Mouse (Mus musculus): Measurements from ENCODE around the gene Slc22a14.
A peak's percentile ranks its signal among the peaks of the same experiment; 100 is the strongest.

Slc22a14 gene

DNA sequence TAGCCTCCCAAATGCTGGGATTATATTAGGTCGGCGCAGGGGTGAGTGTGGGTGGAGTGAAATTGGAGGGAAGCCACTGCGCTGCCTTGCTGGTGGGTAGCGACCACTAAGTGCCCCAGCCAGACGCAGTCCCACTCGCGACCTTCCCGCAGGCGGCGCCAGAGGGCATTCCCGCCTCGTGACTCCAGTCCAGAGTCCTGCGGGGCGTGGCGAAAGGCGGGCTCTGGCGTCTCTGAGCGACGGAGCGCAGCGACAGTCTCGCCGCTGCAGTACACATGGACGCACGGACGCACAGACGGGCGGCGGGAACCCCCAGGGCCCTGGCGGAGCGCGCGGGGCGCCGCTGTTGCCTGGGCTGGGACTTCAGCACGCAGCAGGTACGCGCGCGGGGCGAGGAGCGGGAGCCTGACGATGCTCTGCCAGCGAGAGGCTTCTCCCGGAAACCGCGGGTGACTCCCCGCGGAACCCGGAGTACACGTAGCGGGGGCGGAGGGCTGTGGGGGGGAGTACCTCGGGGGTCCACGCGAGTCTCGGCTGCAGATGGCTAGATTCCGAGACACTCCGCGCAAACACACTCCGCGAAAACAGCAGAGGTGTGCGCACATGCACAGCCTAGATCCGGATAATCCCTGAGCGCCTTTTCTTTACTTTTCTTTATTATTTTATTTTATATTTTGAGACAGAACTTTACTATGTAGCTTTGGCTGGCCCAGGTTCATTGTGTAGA is 7.9 kb downstream of the Slc22a14 start, which contains the start of gene Xylb:
TSS of gene Xylb (plus strand) at position 51 of the 727 bp plus-strand sequence.
- DNase-seq (ENCODE audit: low read depth, low spot score): peak; percentile 90

DNA sequence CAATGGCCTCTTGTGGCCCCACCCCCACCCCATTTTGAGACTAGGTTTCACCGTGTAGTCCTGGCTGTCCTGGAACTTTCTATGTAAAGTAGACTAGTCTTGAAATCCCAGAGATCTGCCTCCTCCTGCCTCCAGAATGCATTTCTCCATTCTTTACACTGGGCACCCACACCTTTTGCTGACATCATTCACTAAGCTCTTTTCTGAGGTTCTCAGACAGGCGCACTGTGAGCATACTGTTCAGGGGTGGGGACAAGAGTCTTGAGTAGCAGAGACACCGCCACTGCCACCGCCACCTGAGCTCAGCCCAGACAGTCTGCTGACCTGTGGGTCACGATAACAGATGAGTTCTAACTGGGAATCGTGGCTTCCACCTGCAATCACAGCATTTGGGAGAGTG is 9.4 kb downstream of the Slc22a14 start:
- DNase-seq (ENCODE audit: low read depth, low spot score): no peak

DNA sequence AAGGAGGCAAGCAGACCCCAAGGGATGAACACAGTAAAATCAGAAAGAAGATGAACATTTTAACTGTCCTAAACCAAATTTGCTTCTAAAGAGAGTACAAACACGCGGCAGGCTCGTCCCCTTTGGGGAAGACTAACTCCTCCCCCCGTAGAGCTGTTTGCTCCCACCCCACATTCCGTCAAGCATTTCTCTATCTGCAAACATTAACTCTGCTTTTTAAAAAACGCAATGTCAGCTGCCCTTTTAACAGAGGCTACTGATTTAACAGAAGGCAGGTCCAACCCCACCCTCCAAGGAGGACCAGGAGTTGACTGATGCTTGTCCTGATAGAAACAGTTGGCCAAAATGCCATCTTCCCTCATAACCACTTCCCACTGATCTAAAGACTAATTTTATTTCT is 11.4 kb downstream of the Slc22a14 start:
- DNase-seq (ENCODE audit: low read depth, low spot score): no peak

DNA sequence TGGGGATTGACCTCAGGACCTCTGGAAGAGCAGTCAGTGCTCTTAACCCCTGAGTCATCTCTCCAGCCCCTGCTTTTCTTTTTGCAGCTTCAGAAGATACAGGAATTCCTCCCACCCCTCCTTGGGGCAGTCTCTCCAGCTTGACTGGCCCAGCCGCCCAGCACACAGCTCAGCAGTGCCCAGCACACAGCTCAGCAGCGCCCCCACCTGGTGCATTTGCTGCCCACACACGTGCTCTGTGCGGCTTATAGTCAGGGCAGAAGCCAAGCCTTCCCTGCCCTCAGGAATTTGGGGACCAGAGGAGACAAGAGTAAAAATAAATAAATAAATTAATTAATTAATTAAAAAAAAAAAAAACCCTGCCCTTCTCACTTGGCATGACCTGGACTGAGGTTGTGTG is 13.3 kb downstream of the Slc22a14 start:
- peak; percentile 52 for DNase-seq (ENCODE audit: low read depth, low spot score)

DNA sequence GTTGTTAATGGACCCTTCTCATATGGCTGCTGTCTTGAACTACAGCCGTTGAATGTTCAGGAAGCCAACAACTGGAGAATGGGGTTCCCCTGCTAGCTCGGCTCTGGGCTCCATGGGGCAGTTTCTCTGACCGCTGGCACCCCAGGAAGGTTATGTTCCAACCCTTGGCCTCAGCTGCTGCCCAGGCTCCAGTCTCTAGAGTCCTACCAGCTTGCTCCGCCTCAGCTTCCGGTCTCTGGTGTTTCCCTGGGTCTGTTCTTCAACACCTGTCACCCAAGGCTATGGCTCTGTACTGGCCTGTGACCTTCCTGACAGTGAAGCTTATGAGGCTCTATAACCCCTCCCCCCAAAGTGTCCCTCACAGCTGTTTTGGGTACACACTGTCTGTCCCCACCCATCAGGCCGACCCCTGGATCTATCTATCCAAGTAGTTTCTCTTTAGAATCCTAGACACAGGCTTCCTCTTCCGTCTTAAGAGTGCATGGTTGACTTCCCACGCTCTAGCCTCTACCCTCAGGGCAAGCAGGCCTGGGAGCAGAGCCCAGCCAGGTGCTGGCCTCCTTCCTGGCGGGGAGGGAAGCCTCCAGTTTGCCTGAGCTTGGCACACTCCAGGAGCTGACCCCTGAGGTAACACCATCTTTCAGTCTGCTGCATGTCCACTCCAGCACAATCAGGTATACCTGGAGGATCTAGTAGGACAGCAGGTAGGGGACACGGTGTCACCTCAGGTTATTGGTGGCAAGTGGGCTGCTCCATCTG is 14.2 kb downstream of the Slc22a14 start:
- no peak for DNase-seq (ENCODE audit: low read depth, low spot score)

DNA sequence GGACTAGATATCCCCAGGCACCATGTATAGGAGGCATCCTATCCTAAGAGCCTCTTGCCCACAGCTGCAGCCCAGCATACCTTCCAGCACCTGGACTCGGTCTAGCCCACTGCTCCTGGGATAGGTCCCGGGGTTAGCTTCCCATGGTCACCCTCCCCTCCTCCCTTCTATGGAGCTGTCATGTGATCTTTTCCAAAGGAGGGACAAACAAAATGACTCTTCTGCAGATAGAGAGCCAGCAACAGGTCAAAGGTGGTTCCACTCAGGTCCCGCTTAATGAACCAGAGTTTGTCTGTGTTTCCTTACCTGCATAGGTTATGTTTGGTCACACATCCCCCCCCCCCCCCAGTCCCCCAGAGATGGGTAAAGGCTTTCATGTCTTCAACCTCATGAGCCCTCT is 14.8 kb downstream of the Slc22a14 start:
- DNase-seq (ENCODE audit: low read depth, low spot score): no peak

DNA sequence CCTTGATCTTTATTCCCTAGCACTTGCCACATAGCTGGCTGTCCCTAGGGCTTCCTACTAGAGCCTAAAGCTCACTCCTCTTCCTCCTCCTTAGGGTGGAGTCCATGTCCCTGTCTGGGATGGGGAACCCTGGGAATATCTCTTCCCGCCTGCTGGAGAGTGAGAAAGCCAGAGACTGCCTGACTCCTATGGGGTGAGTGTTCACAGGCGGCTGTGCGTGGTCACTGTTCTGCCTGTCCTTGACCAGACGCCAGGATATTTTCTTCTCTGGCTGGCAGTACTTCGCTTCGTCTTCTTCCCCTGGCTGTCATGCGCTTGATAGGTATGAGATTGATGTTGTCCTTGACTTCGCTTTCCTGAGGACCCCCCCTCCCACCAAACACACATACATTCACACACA is 19.0 kb downstream of the Slc22a14 start:
- DNase-seq (ENCODE audit: low read depth, low spot score): no peak

DNA sequence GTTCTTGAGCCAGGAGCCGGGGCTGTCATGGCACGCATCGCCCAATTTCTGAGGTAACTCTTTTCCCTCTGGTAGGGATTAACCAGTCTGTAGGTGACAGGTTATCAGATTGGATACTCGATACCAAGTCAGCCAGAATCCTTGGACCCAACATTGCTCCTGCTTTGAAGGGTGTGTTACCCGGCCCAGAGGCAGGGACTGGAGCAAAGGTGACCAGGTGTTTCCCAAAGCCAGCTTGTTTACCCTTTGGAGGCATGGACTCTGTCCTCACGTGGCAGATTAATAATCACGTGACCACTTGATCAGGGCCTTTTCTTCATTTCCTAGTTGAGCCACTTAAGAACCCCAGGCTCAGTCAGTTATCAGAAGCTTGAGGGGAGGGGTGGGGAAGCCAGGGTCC is 22.6 kb downstream of the Slc22a14 start:
- DNase-seq (ENCODE audit: low read depth, low spot score): no peak

DNA sequence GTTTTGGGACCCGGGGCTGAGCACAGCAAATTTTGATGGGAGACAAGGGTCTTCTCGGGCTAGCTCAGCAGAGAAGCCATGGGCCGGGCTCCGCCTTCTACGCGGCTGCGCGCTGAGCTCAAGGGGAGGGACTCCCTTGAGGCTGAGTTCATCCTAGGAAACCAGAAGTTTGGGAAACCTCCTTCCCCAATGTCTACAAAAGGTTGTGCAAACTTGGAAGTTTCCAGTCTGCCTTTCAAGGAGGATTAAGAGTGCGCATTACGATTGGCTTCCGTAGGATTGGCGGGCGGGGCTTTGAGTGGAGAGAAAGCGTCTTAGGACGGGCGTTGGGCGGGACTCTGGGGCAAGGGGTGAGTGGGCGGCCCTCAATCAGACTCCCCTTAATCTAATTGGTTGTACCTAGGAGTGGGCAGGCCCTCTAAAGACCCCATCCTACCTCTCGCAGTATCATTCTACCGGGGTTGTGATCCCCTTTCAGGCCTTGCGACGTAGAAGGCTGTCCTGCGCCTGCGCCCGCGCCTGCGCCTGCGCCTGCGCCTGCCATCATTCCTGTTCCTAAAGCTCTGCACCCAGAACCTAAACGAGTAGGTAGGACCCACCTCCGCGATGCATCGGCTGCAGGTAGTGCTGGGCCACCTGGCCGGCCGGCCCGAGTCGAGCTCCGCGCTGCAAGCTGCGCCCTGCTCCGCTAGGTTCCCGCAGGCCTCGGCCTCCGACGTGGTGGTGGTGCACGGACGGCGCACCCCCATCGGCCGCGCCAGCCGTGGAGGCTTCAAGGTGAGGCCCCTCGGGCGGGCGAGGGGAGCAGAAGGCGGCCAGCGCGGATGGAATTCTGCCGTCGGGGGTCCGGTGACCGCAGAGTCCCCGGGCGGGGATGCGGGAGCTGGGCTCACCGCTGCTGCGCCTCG is 24.2 kb downstream of the Slc22a14 start, which contains the start of gene Myd88:
TSS of gene Myd88 (minus strand) at position 503 of the 908 bp plus-strand sequence.
- DNase-seq (ENCODE audit: low read depth, low spot score): peak; percentile 96

DNA sequence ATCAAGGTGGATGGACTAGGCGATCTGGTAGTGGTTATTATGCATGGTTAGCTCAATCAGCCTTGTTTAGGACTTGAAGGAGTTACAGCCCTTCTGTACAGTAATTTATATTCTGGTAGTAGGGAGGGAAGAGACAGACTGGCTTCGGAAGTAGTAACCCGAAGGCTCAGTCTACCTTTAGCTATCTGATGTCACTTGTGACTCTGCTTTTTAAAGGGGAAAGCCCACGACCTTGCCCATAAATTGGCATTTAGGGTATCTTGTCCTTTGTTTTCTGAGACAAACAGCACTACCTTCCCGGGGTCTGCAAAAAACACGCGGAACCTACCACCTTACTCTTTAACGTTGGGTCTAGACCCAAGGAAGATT is 25.2 kb downstream of the Slc22a14 start:
- no peak for DNase-seq (ENCODE audit: low read depth, low spot score)

DNA sequence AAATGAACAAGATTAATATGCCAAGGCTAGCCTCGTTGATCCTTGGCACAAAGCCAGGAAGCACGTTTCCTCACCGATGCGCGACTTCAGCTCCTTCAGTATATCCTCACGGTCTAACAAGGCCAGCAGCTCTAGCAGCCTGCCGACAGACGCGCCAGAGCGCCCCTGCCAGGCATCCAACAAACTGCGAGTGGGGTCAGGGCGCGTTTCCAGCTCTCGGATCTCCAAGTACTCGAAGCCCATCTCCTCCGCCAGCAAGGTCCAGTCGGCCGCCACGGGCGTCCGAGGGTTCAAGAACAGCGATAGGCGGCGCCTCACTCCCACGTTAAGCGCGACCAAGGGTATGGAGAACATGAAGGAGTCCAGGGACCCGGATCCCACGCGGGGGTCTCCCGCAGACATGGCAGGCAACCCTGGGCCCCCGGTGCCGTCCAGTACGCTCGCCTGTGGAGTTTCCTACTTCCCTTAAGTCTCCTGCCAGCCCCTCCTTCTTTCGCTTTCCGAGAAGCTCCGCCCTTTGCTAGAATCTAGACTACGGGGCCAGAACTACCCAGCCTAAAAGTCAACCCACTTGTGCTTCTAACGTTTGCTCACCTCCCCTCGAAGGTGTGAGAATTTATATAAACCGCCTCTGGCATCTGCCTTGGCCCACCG is 25.7 kb downstream of the Slc22a14 start, which contains the start of gene Acaa1a:
TSS of gene Acaa1a (plus strand) at position 119 of the 654 bp plus-strand sequence.
- no peak for DNase-seq (ENCODE audit: low read depth, low spot score)

DNA sequence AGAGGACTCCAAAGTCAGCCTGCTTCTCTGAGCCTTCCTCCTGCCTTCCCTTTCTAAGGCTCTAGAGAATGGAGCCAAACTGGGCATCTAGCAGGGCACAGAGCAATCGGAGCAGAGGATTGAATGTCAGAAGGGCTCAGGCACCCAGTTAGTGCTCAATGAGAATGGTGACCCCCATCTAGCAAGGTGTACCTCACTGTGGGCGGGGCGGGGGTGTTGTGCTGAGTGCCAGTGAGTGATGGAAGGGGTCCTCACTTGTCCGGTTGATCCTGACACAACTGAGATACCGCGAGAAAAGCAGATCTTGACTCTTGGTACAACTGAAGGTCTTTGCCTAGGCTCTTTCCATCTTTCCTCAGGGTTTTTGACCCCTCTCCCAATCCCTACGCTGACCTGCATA is 26.2 kb downstream of the Slc22a14 start:
- no peak for DNase-seq (ENCODE audit: low read depth, low spot score)

DNA sequence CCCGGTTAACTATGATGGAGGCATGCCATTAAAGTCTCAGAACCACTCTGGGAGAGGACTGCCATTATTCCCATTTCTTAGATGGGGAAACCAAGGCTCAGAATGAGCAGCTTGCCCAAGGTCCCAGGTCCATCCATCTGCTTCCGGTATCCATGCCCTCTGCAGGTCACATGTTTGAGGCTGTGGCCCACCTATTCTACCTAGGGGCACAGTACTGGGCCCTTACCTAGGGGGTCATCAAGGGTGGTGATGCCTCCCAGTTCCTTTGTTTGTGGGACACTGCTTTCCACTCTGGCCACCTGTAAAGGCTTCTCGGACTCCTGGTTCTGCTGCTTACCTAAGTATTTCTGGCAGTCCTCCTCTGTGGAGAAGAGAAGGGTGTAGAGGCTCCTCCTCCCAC is 27.0 kb downstream of the Slc22a14 start:
- DNase-seq (ENCODE audit: low read depth, low spot score): no peak

DNA sequence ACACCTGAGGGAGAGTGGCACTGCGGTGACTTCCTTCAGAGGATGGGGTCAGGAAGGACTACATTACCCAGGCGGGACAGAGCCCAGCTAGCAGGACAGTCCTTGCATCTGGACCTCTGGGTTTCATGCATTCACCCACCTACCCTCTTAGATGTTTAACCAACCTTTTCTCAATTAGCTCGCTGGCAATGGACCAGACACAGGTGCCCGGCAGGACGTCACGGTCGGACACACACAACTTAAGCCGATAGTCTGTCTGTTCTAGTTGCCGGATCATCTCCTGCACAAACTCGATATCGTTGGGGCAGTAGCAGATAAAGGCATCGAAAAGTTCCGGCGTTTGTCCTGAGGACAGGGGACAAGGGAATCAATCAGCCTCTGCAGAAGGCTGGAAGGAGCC is 27.5 kb downstream of the Slc22a14 start:
- no peak for DNase-seq (ENCODE audit: low read depth, low spot score)

DNA sequence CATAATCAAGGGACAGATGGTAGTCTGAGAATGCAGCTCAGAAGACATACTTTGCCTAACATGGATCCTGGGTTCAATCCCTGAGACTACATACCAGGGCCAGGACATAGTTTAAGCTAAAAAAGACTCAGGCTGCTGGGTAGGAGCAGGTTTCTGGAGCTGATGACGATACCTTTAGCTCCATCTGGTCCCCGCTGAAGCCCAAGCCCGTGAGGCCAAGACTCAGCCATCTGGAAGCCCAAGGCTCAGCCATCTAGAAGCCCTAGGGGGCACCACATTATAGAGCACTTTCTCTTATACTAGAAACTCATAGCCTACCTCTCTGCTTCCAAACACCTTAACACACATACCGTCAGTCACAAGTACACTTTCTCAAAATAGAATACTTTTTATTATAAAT is 29.8 kb downstream of the Slc22a14 start:
- DNase-seq (ENCODE audit: low read depth, low spot score): no peak

DNA sequence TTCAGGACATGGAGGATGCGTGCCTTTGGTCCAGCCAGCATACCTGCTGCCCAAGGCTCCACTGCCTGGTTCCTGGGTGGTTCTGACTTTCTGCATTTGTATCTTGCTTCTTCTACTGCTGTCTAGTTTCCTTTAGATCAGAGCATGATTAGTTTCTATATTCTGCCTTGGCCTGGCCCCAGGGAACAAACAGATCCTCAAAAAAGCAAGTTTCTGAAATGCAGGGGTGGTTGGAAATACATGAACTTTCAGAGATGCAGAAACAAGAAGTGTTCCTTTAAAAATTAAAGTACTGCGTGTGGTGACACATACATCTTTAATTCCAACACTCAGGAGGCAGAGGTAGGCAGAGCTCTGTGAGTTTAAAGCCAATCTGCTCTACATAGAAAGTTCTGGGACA is 30.5 kb downstream of the Slc22a14 start:
- no peak for DNase-seq (ENCODE audit: low read depth, low spot score)

DNA sequence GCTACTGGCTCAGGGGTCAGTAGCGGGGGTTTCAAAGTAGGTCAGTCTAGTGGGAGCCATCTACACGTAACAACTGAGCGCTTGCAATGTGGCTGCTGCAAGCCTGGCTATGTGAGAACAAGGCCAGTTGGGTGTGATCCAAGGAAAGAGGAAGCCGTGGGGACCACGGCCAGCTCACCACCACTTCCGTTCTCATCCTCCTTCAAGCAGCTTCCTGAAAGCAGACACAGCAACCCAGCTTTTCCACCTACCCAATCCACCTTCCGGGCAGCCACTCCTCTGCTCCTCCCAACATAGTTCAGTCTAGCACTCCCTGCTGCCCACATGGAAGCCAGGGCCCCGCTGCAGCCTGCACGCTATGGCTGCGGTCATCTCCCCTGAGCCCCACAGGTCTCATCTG is 31.0 kb downstream of the Slc22a14 start:
- no peak for DNase-seq (ENCODE audit: low read depth, low spot score)

DNA sequence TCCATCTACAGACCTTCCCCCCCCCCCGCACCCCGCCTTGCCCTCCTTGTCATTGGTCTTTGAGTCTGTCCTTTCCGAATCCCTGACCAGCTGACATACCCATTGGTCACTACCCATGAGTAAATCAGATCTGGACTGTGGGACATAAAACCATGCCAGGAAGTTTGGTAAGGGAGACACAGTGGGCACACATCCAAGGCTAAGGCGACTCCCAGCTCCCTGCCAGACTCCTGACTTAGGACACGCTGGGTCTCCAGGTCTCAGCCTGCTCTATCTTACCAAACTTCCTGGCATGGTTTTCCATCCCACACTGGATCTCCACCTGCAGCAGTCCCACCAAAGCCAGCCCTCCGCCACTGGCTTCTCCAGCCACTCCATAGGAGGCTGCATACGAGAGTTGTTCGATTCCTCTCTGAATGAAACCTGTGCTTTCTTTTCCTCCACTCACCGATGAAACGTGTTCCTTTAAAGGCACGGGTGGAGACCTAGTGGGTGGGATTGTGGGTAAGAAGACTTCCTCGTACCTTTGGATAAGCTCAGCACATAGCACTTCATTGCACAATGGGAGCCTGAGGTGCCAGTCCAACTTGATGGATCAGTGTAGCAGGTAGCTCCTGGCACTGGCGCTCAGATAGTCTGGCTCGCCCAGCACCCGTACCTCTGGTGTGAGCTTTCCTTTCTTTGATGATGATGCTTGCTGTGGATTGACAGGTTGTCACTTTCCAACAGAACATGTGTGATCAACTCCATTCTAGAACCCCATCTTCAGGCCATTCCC is 35.0 kb downstream of the Slc22a14 start:
- DNase-seq (ENCODE audit: low read depth, low spot score): no peak

DNA sequence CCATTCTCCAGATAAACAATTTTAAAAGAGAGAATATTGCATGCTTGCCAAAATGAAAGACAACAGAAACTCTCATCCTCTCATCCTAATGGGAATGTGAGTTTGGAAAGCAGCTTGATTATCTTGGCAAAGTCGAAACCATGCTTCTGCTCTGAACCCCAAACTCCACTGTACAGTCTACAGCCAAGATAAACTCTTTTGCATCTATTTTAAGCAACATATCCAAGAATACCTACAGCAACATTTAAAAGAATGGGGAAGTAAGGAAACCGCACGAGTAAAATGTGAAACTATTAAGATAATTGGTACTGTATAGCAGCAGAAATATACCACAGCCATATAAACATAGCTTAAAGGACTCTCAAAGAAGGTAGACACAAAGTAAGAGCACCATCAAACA is 36.9 kb downstream of the Slc22a14 start:
- no peak for DNase-seq (ENCODE audit: low read depth, low spot score)

DNA sequence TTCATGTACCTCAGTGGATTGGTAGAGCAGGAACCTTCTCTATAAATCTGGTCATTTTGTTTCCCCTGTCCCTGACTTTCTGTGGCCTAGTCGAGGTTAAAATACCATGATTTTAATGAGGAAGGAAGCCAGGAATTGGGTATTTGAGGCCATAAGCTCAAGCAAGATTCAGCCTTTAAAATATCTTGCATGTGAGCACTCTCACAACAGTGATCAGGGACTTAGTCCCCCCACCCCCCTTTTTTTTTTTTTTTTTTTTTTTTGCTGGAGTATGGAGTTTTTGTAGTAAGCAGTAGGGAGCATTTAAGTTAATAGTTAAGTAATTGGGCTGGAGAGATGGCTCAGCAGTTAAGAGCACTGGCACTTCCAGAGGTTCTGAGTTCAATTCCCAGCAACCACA is 41.2 kb downstream of the Slc22a14 start:
- no peak for DNase-seq (ENCODE audit: low read depth, low spot score)

DNA sequence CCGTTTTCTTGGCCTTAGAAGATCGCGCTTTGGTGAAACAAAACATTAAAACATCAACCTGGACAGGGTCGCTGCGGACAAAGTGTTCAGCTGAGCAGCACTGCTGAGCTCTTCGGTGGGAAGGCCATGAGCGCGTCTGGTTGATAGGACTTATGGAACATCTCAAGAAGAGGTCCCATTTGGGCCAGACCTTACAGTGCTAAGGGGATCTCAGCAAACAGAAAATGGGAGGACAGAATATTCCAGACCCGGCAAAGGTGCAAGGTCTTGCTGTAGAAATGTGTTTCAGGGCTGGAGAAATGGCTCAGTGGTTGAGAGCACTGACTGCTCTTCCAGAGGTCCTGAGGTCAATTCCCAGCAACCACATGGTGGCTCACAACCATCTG is 42.1 kb downstream of the Slc22a14 start:
- DNase-seq (ENCODE audit: low read depth, low spot score): no peak

Data from WW6 (cell line).